Mouse (Mus musculus): ENCODE results near the gene Rbck1. TPM values are rescaled to one million over a fixed set of nuclear protein-coding genes. Genes with fewer than 3 reads are reported as not detected.
"Not testable (repeated sequence)": the region's sequence is repeated elsewhere in the genome, so short reads cannot be mapped to it uniquely, and the experiment has no call there.

Gene Rbck1
- polyA plus RNA-seq, 1 experiment from 2014 or later = 87.0 TPM

- not testable (repeated sequence) for H3K4me1 ChIP-seq; H3K4me2 ChIP-seq (replicated peaks); ATAC-seq (ENCODE audit: low FRiP score, low read depth); H3K9ac ChIP-seq; H3K27me3 ChIP-seq (replicated peaks); H3K27ac ChIP-seq; H3K4me3 ChIP-seq; H3K9me3 ChIP-seq
- 91% methylated on average over 2 of the region's 2 CpGs for WGBS
- peaks cover 22% of the 10 kb centered on the region for H3K36me3 ChIP-seq
Measured at GRCm38 (mm10) chr2:152289623-152290022, 42.8 kb downstream of the Rbck1 start.

- H3K27ac ChIP-seq = no peak overlapping the region
- H3K4me2 ChIP-seq (replicated peaks) = no peak overlapping the region
- peaks cover 38% of the 10 kb centered on the region for H3K36me3 ChIP-seq
- H3K27me3 ChIP-seq (replicated peaks) = no peaks in the 10 kb centered on the region
- no peaks in the 10 kb centered on the region for H3K4me1 ChIP-seq
- H3K9me3 ChIP-seq = no peaks in the 10 kb centered on the region
- ATAC-seq (ENCODE audit: low FRiP score, low read depth) = no peak
- H3K4me3 ChIP-seq = no peak overlapping the region
- H3K9ac ChIP-seq = no peak overlapping the region
- WGBS = 83% methylated on average over 8 of the region's 8 CpGs
Measured at GRCm38 (mm10) chr2:152288046-152288445, 44.4 kb downstream of the Rbck1 start.

- Histone ChIP-seq H3K9me3 (no peaks in the 10 kb centered on the region), H3K27ac (no peak overlapping the region), H3K36me3 (peaks cover 43% of the 10 kb centered on the region), H3K4me2 (replicated peaks) (no peak overlapping the region), H3K4me1 (no peaks in the 10 kb centered on the region), H3K9ac (no peak overlapping the region), H3K4me3 (no peak overlapping the region), H3K27me3 (replicated peaks) (no peaks in the 10 kb centered on the region)
- WGBS = 92% methylated on average over 5 of the region's 5 CpGs
- no peak for ATAC-seq (ENCODE audit: low FRiP score, low read depth)
Measured at GRCm38 (mm10) chr2:152287560-152287959, 44.9 kb downstream of the Rbck1 start.

GRCm38 (mm10) chr2:152281407-152281806 lies 51.0 kb downstream of the Rbck1 start:
- no peak overlapping the region for H3K27ac ChIP-seq

GRCm38 (mm10) chr2:152273639-152274038 lies 58.8 kb downstream of the Rbck1 start:
- ATAC-seq (ENCODE audit: low FRiP score, low read depth) = no peak
- H3K36me3 ChIP-seq = peaks cover 78% of the 10 kb centered on the region
- no peaks in the 10 kb centered on the region for H3K27me3 ChIP-seq (replicated peaks)
- no peaks in the 10 kb centered on the region for H3K4me1 ChIP-seq
- H3K9ac ChIP-seq = no peak overlapping the region
- no peak overlapping the region for H3K27ac ChIP-seq
- no peak overlapping the region for H3K4me2 ChIP-seq (replicated peaks)
- 90% methylated on average over 2 of the region's 2 CpGs for WGBS
- no peaks in the 10 kb centered on the region for H3K9me3 ChIP-seq
- no peak overlapping the region for H3K4me3 ChIP-seq

More at GRCm38 (mm10) chr2:152281407-152281806, 51.0 kb downstream of the Rbck1 start:
- 97% methylated on average over 3 of the region's 3 CpGs for WGBS
- Histone ChIP-seq H3K4me1 (no peaks in the 10 kb centered on the region), H3K9me3 (no peaks in the 10 kb centered on the region), H3K4me3 (no peak overlapping the region), H3K9ac (no peak overlapping the region), H3K4me2 (replicated peaks) (no peak overlapping the region), H3K27me3 (replicated peaks) (no peaks in the 10 kb centered on the region), H3K36me3 (peaks cover 73% of the 10 kb centered on the region)
- no peak for ATAC-seq (ENCODE audit: low FRiP score, low read depth)

Other genes with a start within 250 kb of the Rbck1 start
- 19.5 and 20.2 TPM in 2 replicates for gene Srxn1, start 227.1 kb downstream of the Rbck1 start, polyA plus RNA-seq (2016; fragmentation: Nextera tagmentation; extraction: Ambion mirVana)
- gene Tcf15, start 189.1 kb downstream of the Rbck1 start, polyA plus RNA-seq (2016; fragmentation: Nextera tagmentation; extraction: Ambion mirVana) = 22.6 and 26.3 TPM in 2 replicates
- gene Csnk2a1, start 105.8 kb downstream of the Rbck1 start, polyA plus RNA-seq (2016; fragmentation: Nextera tagmentation; extraction: Ambion mirVana) = 87.0 and 118 TPM in 2 replicates
- gene Tbc1d20, start 38.8 kb downstream of the Rbck1 start, polyA plus RNA-seq (2016; fragmentation: Nextera tagmentation; extraction: Ambion mirVana) = 40.0 and 40.4 TPM in 2 replicates
- gene Trib3, start 11.4 kb upstream of the Rbck1 start, polyA plus RNA-seq (2016; fragmentation: Nextera tagmentation; extraction: Ambion mirVana) = 2.3 and 2.4 TPM in 2 replicates
- gene Nrsn2, start 44.0 kb upstream of the Rbck1 start, polyA plus RNA-seq (2016; fragmentation: Nextera tagmentation; extraction: Ambion mirVana) = 14.7 and 16.5 TPM in 2 replicates
- 18.5 and 18.9 TPM in 2 replicates for gene Sox12, start 65.4 kb upstream of the Rbck1 start, polyA plus RNA-seq (2016; fragmentation: Nextera tagmentation; extraction: Ambion mirVana)
- 47.9 and 49.8 TPM in 2 replicates for gene Zcchc3, start 82.4 kb upstream of the Rbck1 start, polyA plus RNA-seq (2016; fragmentation: Nextera tagmentation; extraction: Ambion mirVana)
- 0.53 and 0.61 TPM in 2 replicates for gene 6820408C15Rik, start 82.9 kb upstream of the Rbck1 start, polyA plus RNA-seq (2016; fragmentation: Nextera tagmentation; extraction: Ambion mirVana)
- gene Defb23, start 132.0 kb upstream of the Rbck1 start, polyA plus RNA-seq (2016; fragmentation: Nextera tagmentation; extraction: Ambion mirVana) = not detected in 2 replicates
- gene Defb20, start 144.4 kb upstream of the Rbck1 start, polyA plus RNA-seq (2016; fragmentation: Nextera tagmentation; extraction: Ambion mirVana) = not detected in 2 replicates
- gene Defb22, start 157.5 kb upstream of the Rbck1 start, polyA plus RNA-seq (2016; fragmentation: Nextera tagmentation; extraction: Ambion mirVana) = not detected in 2 replicates
- not detected in 2 replicates for gene Defb26, start 179.0 kb upstream of the Rbck1 start, polyA plus RNA-seq (2016; fragmentation: Nextera tagmentation; extraction: Ambion mirVana)
- gene Defb28, start 185.6 kb upstream of the Rbck1 start, polyA plus RNA-seq (2016; fragmentation: Nextera tagmentation; extraction: Ambion mirVana) = not detected in 2 replicates
- gene Defb29, start 207.4 kb upstream of the Rbck1 start, polyA plus RNA-seq (2016; fragmentation: Nextera tagmentation; extraction: Ambion mirVana) = not detected in 2 replicates
- gene Gm17416, start 236.7 kb upstream of the Rbck1 start, polyA plus RNA-seq (2016; fragmentation: Nextera tagmentation; extraction: Ambion mirVana) = not detected in 2 replicates
- gene Defb21, start 240.1 kb upstream of the Rbck1 start, polyA plus RNA-seq (2016; fragmentation: Nextera tagmentation; extraction: Ambion mirVana) = not detected in 2 replicates
- gene Defb19, start 247.7 kb upstream of the Rbck1 start, polyA plus RNA-seq (2016; fragmentation: Nextera tagmentation; extraction: Ambion mirVana) = not detected in 2 replicates